Mouse (Mus musculus) hindbrain, embryonic 14.5 days (tissue): ENCODE results near the gene Cfap58. TPM values are rescaled to one million over a fixed set of nuclear protein-coding genes. Genes with fewer than 3 reads are reported as not detected.

Experiments
- ATAC-seq: fragments of 200-750 bp; cut with Nextera tagmentation; 2 replicates; pipeline ENCODE4 v1.8.0; 2017; ENCODE audit warnings: moderate number of reproducible peaks, mild to moderate bottlenecking, moderate TSS enrichment, moderate library complexity; ENCODE audit not compliant: low FRiP score
- DNase-seq: peaks from one replicate; pipeline ENCODE4 v3.0.0-alpha.2; 2015; ENCODE audit warnings: low spot score
- H3K27ac ChIP-seq: fragments of 300-500 bp; sonication (generic); 2 replicates; pipeline ENCODE4 v1.5.1; 2014; ENCODE audit warnings: mild to moderate bottlenecking, moderate library complexity
- H3K27me3 ChIP-seq: fragments of 300-500 bp; sonication (generic); 2 replicates; pipeline ENCODE4 v1.6.1; 2014; ENCODE audit warnings: mild to moderate bottlenecking, low read length, mixed read lengths; ENCODE audit not compliant: control insufficient read depth, insufficient read depth
- H3K36me3 ChIP-seq: fragments of 300-500 bp; sonication (generic); replicated peaks from 2 replicates; pipeline ENCODE4 v1.6.1; 2014; ENCODE audit not compliant: control insufficient read depth, insufficient read depth
- H3K4me1 ChIP-seq: fragments of 300-500 bp; sonication (generic); replicated peaks from 2 replicates; pipeline ENCODE4 v1.6.1; 2014; ENCODE audit warnings: antibody characterized with exemption, low read length, mixed read lengths; ENCODE audit not compliant: control insufficient read depth, insufficient read depth
- H3K4me2 ChIP-seq: fragments of 300-500 bp; sonication (generic); replicated peaks from 2 replicates; pipeline ENCODE4 v1.6.1; 2014; ENCODE audit warnings: mild to moderate bottlenecking, moderate library complexity
- H3K4me3 ChIP-seq: fragments of 300-500 bp; sonication (generic); replicated peaks from 2 replicates; pipeline ENCODE4 v1.5.1; 2014; ENCODE audit warnings: mild to moderate bottlenecking, low read length
- H3K9ac ChIP-seq: fragments of 300-500 bp; sonication (generic); 2 replicates; pipeline ENCODE4 v1.6.1; 2014
- H3K9me3 ChIP-seq: fragments of 300-500 bp; sonication (generic); 2 replicates; pipeline ENCODE4 v1.6.1; 2016; ENCODE audit warnings: low read length; ENCODE audit not compliant: control insufficient read depth
- WGBS: fragments of 180-500 bp; shearing (Covaris S2); extraction: QIAGEN DNeasy Blood & Tissue Kit; methylation state at CpG from one replicate; pipeline ENCODE4 v1.1.7; 2014; 5-methylcytosine and 5-hydroxymethylcytosine counted together
- polyA plus RNA-seq: library from polyadenylated mRNA; unstranded; fragments of >200 nt; fragmentation: Nextera tagmentation; extraction: Ambion mirVana; gene quantifications from 2 replicates; pipeline ENCODE4 v1.2.1, GENCODE M21; 2014

Cfap58 gene
- polyA plus RNA-seq, 1 experiment from 2014 or later, result 1.1 TPM

- H3K4me3 ChIP-seq, result no peak overlapping the region
- no peak for DNase-seq
- 92% methylated on average over 15 of the region's 15 CpGs for WGBS
- H3K36me3 ChIP-seq, result no peaks in the 10 kb centered on the region
- H3K9me3 ChIP-seq, result no peaks in the 10 kb centered on the region
- H3K27me3 ChIP-seq, result no peaks in the 10 kb centered on the region
- no peak overlapping the region for H3K9ac ChIP-seq
- H3K4me1 ChIP-seq, result no peaks in the 10 kb centered on the region
- H3K4me2 ChIP-seq, result no peak overlapping the region
- no peak overlapping the region for H3K27ac ChIP-seq
- ATAC-seq, result no peak
Measured at GRCm38 (mm10) chr19:47985606-47986213, 48.2 kb downstream of the Cfap58 start.

- Histone ChIP-seq H3K27ac (no peak overlapping the region), H3K4me1 (no peaks in the 10 kb centered on the region), H3K36me3 (no peaks in the 10 kb centered on the region), H3K9me3 (no peaks in the 10 kb centered on the region), H3K4me3 (no peak overlapping the region), H3K9ac (no peak overlapping the region), H3K27me3 (no peaks in the 10 kb centered on the region), H3K4me2 (no peak overlapping the region)
- no peak for ATAC-seq
- DNase-seq, result no peak
- WGBS, result 83% methylated on average over 11 of the region's 11 CpGs
Measured at GRCm38 (mm10) chr19:47987986-47988385, 50.5 kb downstream of the Cfap58 start.

GRCm38 (mm10) chr19:47988456-47988855, 51.0 kb downstream of the Cfap58 start:
- Histone ChIP-seq H3K36me3 (no peaks in the 10 kb centered on the region), H3K27me3 (no peaks in the 10 kb centered on the region), H3K4me2 (no peak overlapping the region), H3K9ac (no peak overlapping the region), H3K27ac (no peak overlapping the region), H3K9me3 (no peaks in the 10 kb centered on the region), H3K4me1 (no peaks in the 10 kb centered on the region), H3K4me3 (no peak overlapping the region)
- ATAC-seq, result peak; percentile 57; the same call in 1 of the 2 replicates
- peak; percentile 73 for DNase-seq
- 33% methylated on average over 16 of the region's 16 CpGs for WGBS

- Histone ChIP-seq H3K4me1 (no peaks in the 10 kb centered on the region), H3K4me2 (no peak overlapping the region), H3K9me3 (no peaks in the 10 kb centered on the region), H3K27me3 (no peaks in the 10 kb centered on the region), H3K9ac (no peak overlapping the region), H3K36me3 (no peaks in the 10 kb centered on the region), H3K27ac (no peak overlapping the region), H3K4me3 (no peak overlapping the region)
- WGBS, result 53% methylated on average over 13 of the region's 13 CpGs
- no peak for DNase-seq
- ATAC-seq, result no peak
Measured at GRCm38 (mm10) chr19:47988880-47989574, 51.6 kb downstream of the Cfap58 start.

GRCm38 (mm10) chr19:47989575-47989891, 52.1 kb downstream of the Cfap58 start:
- H3K4me3 ChIP-seq, result no peak overlapping the region
- WGBS, result 60% methylated on average over 4 of the region's 4 CpGs
- ATAC-seq, result peak; percentile 2; the same call in 1 of the 2 replicates
- no peak overlapping the region for H3K4me2 ChIP-seq
- no peak for DNase-seq
- H3K27ac ChIP-seq, result no peak overlapping the region
- no peaks in the 10 kb centered on the region for H3K27me3 ChIP-seq
- no peaks in the 10 kb centered on the region for H3K4me1 ChIP-seq
- H3K9me3 ChIP-seq, result no peaks in the 10 kb centered on the region
- H3K36me3 ChIP-seq, result no peaks in the 10 kb centered on the region
- H3K9ac ChIP-seq, result no peak overlapping the region

- DNase-seq (no peak), ATAC-seq (no peak)
- WGBS, result 79% methylated on average over 13 of the region's 13 CpGs
- H3K9ac ChIP-seq, result no peak overlapping the region
- H3K4me1 ChIP-seq, result no peaks in the 10 kb centered on the region
- H3K36me3 ChIP-seq, result no peaks in the 10 kb centered on the region
- H3K4me2 ChIP-seq, result no peak overlapping the region
- H3K4me3 ChIP-seq, result no peak overlapping the region
- H3K27ac ChIP-seq, result no peak overlapping the region
- no peaks in the 10 kb centered on the region for H3K27me3 ChIP-seq
- no peaks in the 10 kb centered on the region for H3K9me3 ChIP-seq
Measured at GRCm38 (mm10) chr19:48001240-48001639, 63.8 kb downstream of the Cfap58 start.

GRCm38 (mm10) chr19:48001774-48002173, 64.3 kb downstream of the Cfap58 start:
- Histone ChIP-seq H3K4me2 (no peak overlapping the region), H3K9me3 (no peaks in the 10 kb centered on the region), H3K4me1 (no peaks in the 10 kb centered on the region), H3K4me3 (no peak overlapping the region), H3K27me3 (no peaks in the 10 kb centered on the region), H3K36me3 (no peaks in the 10 kb centered on the region), H3K27ac (no peak overlapping the region), H3K9ac (no peak overlapping the region)
- DNase-seq, result no peak
- 89% methylated on average over 11 of the region's 11 CpGs for WGBS
- ATAC-seq, result no peak

- ATAC-seq, result no peak
- Histone ChIP-seq H3K4me2 (no peak overlapping the region), H3K9ac (no peak overlapping the region), H3K36me3 (no peaks in the 10 kb centered on the region), H3K4me3 (no peak overlapping the region), H3K4me1 (no peaks in the 10 kb centered on the region), H3K9me3 (no peaks in the 10 kb centered on the region), H3K27me3 (no peaks in the 10 kb centered on the region), H3K27ac (no peak overlapping the region)
- WGBS, result 57% methylated on average over 12 of the region's 12 CpGs
- no peak for DNase-seq
Measured at GRCm38 (mm10) chr19:48008771-48009413, 71.4 kb downstream of the Cfap58 start.

GRCm38 (mm10) chr19:48009586-48010331, 72.3 kb downstream of the Cfap58 start:
- Histone ChIP-seq H3K36me3 (no peaks in the 10 kb centered on the region), H3K4me1 (no peaks in the 10 kb centered on the region), H3K4me3 (no peak overlapping the region), H3K9ac (no peak overlapping the region), H3K4me2 (no peak overlapping the region), H3K27me3 (no peaks in the 10 kb centered on the region), H3K9me3 (no peaks in the 10 kb centered on the region), H3K27ac (no peak overlapping the region)
- ATAC-seq, result no peak
- DNase-seq, result no peak
- WGBS, result 78% methylated on average over 15 of the region's 15 CpGs
